Mouse (Mus musculus) lung, postnatal 0 days (tissue): Measurements from ENCODE around the gene Plekha4.

Experiments used
- CTCF ChIP-seq: IDR thresholded peaks from 2 replicates; pipeline ENCODE4 v1.5.1; 2016; ENCODE audit warnings: antibody characterized with exemption, mild to moderate bottlenecking
- EP300 ChIP-seq: IDR thresholded peaks from 2 replicates; pipeline ENCODE4 v1.6.1; 2016; ENCODE audit warnings: antibody characterized with exemption, mild to moderate bottlenecking, control low read depth

GRCm38 (mm10) chr7:45593118-45593815, 67.1 kb downstream of the Plekha4 start:
- TF ChIP-seq CTCF (peak; percentile 94), EP300 (no peak)
